Mouse (Mus musculus) frontal cortex, adult (tissue): ENCODE data around the gene Rps6ka6.

Experiments
- ATAC-seq: cut with Nextera tagmentation; 2 replicates; pipeline ENCODE4 v1.9.2; 2017; ENCODE audit warnings: mild to moderate bottlenecking, moderate library complexity, mixed read lengths; ENCODE audit not compliant: low TSS enrichment

Rps6ka6 gene

GRCm38 (mm10) chrX:111537859-111538258 lies at the start of gene Rps6ka6:
TSS of gene Rps6ka6 (minus strand) at chrX:111537959.
- ATAC-seq, result no peak

GRCm38 (mm10) chrX:111577044-111577443 lies 39.3 kb upstream of the Rps6ka6 start:
- ATAC-seq, result no peak

- no peak for ATAC-seq
Measured at GRCm38 (mm10) chrX:111518206-111518605, 19.6 kb downstream of the Rps6ka6 start.

- ATAC-seq, result peak; percentile 76
Measured at GRCm38 (mm10) chrX:111463565-111464093, 74.1 kb downstream of the Rps6ka6 start.

GRCm38 (mm10) chrX:111462833-111463564 lies 74.8 kb downstream of the Rps6ka6 start:
- ATAC-seq, result peak; percentile 91

GRCm38 (mm10) chrX:111462495-111462832 lies 75.3 kb downstream of the Rps6ka6 start:
- ATAC-seq, result peak; percentile 51

- no peak for ATAC-seq
Measured at GRCm38 (mm10) chrX:111462092-111462491, 75.7 kb downstream of the Rps6ka6 start.

GRCm38 (mm10) chrX:111460166-111460565 lies 77.6 kb downstream of the Rps6ka6 start:
- no peak for ATAC-seq

GRCm38 (mm10) chrX:111436571-111436970 lies 101.2 kb downstream of the Rps6ka6 start:
- ATAC-seq, result no peak

- ATAC-seq, result no peak
Measured at GRCm38 (mm10) chrX:111414775-111415174, 123.0 kb downstream of the Rps6ka6 start.

- ATAC-seq, result no peak
Measured at GRCm38 (mm10) chrX:111404816-111405215, 132.9 kb downstream of the Rps6ka6 start.

- ATAC-seq, result no peak
Measured at GRCm38 (mm10) chrX:111377020-111377419, 160.7 kb downstream of the Rps6ka6 start.

GRCm38 (mm10) chrX:111374177-111374576 lies 163.6 kb downstream of the Rps6ka6 start:
- no peak for ATAC-seq
